8 mouse cellular contexts compared by ENCODE assay signal in the genomic region with DNA sequence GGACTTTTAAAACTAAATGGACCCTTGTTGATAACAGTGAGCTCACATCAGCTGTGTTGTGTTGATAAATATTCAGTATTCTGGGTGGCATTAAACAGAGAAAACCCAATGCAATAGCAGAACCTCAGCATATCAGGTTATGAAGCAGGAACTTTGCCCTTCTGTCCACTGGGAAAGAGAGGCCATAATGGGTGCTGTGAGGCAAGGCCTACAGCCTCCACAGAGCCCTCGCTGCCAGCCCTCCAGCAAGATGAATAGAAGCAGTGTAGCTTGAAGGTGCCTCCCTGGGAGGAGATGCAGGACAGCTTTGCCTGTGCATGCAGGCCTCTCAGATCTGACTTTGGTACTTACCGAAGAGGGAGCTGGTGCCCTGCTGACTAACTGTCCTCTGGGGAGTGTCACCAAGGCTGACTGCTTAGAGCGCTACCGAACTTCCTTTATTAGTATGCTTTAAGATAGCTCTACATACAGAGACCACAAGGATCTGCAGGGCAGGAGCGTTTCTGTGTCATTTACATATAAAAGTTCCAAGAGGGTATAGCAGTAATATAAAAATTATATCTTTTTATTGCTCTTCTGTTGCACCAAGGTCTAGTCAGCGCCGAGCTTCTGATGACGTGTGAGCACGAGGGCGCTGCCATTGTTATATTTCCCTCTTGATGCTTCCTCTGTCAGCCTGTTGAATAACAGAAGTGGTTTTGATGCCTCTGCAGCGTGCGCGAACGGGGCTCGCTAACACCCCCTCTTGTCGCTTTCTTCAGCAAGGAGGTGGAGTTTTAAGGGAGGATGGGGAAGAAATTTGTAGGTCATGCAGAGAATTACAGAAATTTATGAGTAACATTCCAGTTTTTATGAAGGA.
DNase-seq lines count a peak whose midpoint lies in the region; ATAC-seq and TF ChIP-seq lines count a peak whose summit lies in the region.

No protein-coding gene starts in this region.

- H3K9me3 ChIP-seq in hindbrain, postnatal 0 days (ENCODE audit: low read length) = no peaks in the 10 kb centered on the region
- no peaks in the 10 kb centered on the region for H3K9me3 ChIP-seq in hindbrain, embryonic 12.5 days (replicated peaks)

- H3K4me3 ChIP-seq in hindbrain, postnatal 0 days (ENCODE audit: low read length) = no peak overlapping the region
- no peak overlapping the region for H3K4me3 ChIP-seq in hindbrain, embryonic 12.5 days

- peaks cover 9% of the 10 kb centered on the region for H3K4me1 ChIP-seq in hindbrain, postnatal 0 days (ENCODE audit: insufficient read depth, low read length)
- H3K4me1 ChIP-seq in hindbrain, embryonic 12.5 days = peaks cover 36% of the 10 kb centered on the region

- no peak for DNase-seq in hindbrain, postnatal 0 days (ENCODE audit: low spot score)
- DNase-seq in T-cell, adult 2 months (ENCODE audit: low spot score) = peak; percentile 79
- peak; percentile 47 for DNase-seq in retina, postnatal 1 day
- no peak for DNase-seq in kidney, adult 8-10 months
- no peak for DNase-seq in right cerebral cortex, postnatal 4 days
- DNase-seq in left cerebral cortex, adult 9 months (ENCODE audit: low spot score in 2 of 2) = no peak

- peak; percentile 45; the same call in 1 of the 2 replicates for ATAC-seq in hindbrain, postnatal 0 days
- no peak for ATAC-seq in hindbrain, embryonic 12.5 days (ENCODE audit: low FRiP score)
- peak; percentile 89 for ATAC-seq in inflammation-experienced regulatory T-cells, adult 6 months

- no peak overlapping the region for H3K9ac ChIP-seq in hindbrain, postnatal 0 days (replicated peaks; ENCODE audit: low read length)
- H3K9ac ChIP-seq in hindbrain, embryonic 12.5 days = no peak overlapping the region

- WGBS in hindbrain, postnatal 0 days = 44% methylated on average over 16 of the region's 16 CpGs
- WGBS in hindbrain, embryonic 12.5 days = 58% methylated on average over 16 of the region's 16 CpGs

- H3K27me3 ChIP-seq in hindbrain, postnatal 0 days (ENCODE audit: insufficient read depth, low read length) = no peaks in the 10 kb centered on the region
- H3K27me3 ChIP-seq in hindbrain, embryonic 12.5 days = no peaks in the 10 kb centered on the region

- H3K4me2 ChIP-seq in hindbrain, postnatal 0 days (ENCODE audit: low read depth, low read length) = no peak overlapping the region
- H3K4me2 ChIP-seq in hindbrain, embryonic 12.5 days (replicated peaks) = no peak overlapping the region

- TF ChIP-seq CTCF in hindbrain, postnatal 0 days (IDR thresholded peaks at IDR 0.05; ENCODE audit: low read depth) = no peak

- no peaks in the 10 kb centered on the region for H3K36me3 ChIP-seq in hindbrain, postnatal 0 days (ENCODE audit: insufficient read depth, low read length)
- H3K36me3 ChIP-seq in hindbrain, embryonic 12.5 days = no peaks in the 10 kb centered on the region; the same call in 1 of the 2 replicates

- no peak overlapping the region for H3K27ac ChIP-seq in hindbrain, postnatal 0 days
- H3K27ac ChIP-seq in hindbrain, embryonic 12.5 days = no peak overlapping the region

Comparison
In these comparisons a context has a peak if more than half of its experiments do, and no peak if none do; other contexts are left out.
1. DNase-seq: peak in T-cell, adult 2 months (single experiment) and retina, postnatal 1 day (single experiment); none in hindbrain, postnatal 0 days (single experiment), kidney, adult 8-10 months (0 of 2), right cerebral cortex, postnatal 4 days (single experiment) and left cerebral cortex, adult 9 months (0 of 2).